Mouse (Mus musculus): ENCODE data around the gene Ociad2.

- TF ChIP-seq POLR2A (IDR thresholded peaks at IDR 0.05; ENCODE audit: low read depth, low read length) (no peak), CTCF (IDR thresholded peaks at IDR 0.05; ENCODE audit: borderline replicate concordance, insufficient read depth, low read length) (no peak)
Observed at GRCm38 (mm10) chr5:73309496-73309895, 31.3 kb downstream of the Ociad2 start.

Measured in embryonic fibroblast, embryonic 13.5 days (primary cell).